In the genomic region with DNA sequence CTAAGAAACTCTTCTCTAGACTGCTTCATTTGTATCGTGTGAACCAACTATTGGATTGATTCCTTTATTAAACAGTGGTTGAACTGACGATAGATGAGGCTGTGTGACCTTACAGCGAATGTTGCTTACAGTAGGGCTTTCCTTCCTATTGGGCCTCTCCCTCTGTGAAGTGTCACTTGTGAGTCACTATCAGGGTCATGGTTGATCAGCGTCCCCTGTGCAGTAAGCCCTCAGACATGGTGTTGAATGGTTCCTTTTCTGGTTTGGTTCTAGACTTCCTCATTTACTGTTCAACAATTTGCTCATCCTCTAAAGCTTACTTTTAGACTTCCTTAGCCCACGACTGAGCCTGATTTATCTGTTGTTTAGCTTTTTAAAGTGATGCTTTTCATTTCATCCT, we compare ENCODE assay signal across 12 mouse cellular contexts. TPM values are rescaled to one million over a fixed set of nuclear protein-coding genes. Genes with fewer than 3 reads are reported as not detected.
DNase-seq lines count a peak whose midpoint lies in the region; ATAC-seq and TF ChIP-seq lines count a peak whose summit lies in the region.
"Had no signal": no experiment of that assay in that cellular context is flagged by ENCODE, and none has a peak within 500 bp of the region (broad histone marks: within the 10 kb centered on the region; RNA-seq: fewer than 3 reads in every experiment).

No protein-coding gene starts in this region.

- H3K79me2 ChIP-seq in macrophage (ENCODE audit: inconsistent target): peaks cover 96% of the 10 kb centered on the region

- peaks cover 12% of the 10 kb centered on the region for H3K4me1 ChIP-seq in liver, postnatal 0 days (ENCODE audit: insufficient read depth)
- H3K4me1 ChIP-seq in hindbrain, embryonic 14.5 days (replicated peaks; ENCODE audit: control insufficient read depth, insufficient read depth, low read length): no peaks in the 10 kb centered on the region

- no peaks in the 10 kb centered on the region for H3K27me3 ChIP-seq in liver, postnatal 0 days (ENCODE audit: insufficient read depth, low read length)
- H3K27me3 ChIP-seq in splenic B cell, adult 2 months (ENCODE audit: control insufficient read depth, insufficient read depth, low read length, poor library complexity, severe bottlenecking): no peaks in the 10 kb centered on the region
- H3K27me3 ChIP-seq in hindbrain, embryonic 14.5 days (ENCODE audit: control insufficient read depth, insufficient read depth, low read length): no peaks in the 10 kb centered on the region
- H3K27me3 ChIP-seq: hindbrain, embryonic 13.5 days; limb, embryonic 15.5 days; midbrain, embryonic 13.5 days had no signal

- no peak overlapping the region for H3K9ac ChIP-seq in liver, postnatal 0 days (replicated peaks)
- H3K9ac ChIP-seq in hindbrain, embryonic 14.5 days: no peak overlapping the region
- H3K9ac ChIP-seq: hindbrain, embryonic 13.5 days; limb, embryonic 15.5 days; midbrain, embryonic 13.5 days had no signal

- ATAC-seq in liver, postnatal 0 days: peak; percentile 51; the same call in 1 of the 2 replicates
- no peak for ATAC-seq in hindbrain, embryonic 14.5 days (ENCODE audit: low FRiP score)
- ATAC-seq: forebrain, embryonic 16.5 days; midbrain, embryonic 13.5 days had no signal

- H3K36me3 ChIP-seq in liver, postnatal 0 days (replicated peaks; ENCODE audit: insufficient read depth, low read length): no peaks in the 10 kb centered on the region
- no peaks in the 10 kb centered on the region for H3K36me3 ChIP-seq in macrophage (ENCODE audit: inconsistent target)
- H3K36me3 ChIP-seq in splenic B cell, adult 2 months (ENCODE audit: control insufficient read depth, insufficient read depth, low read length, poor library complexity, severe bottlenecking): no peaks in the 10 kb centered on the region
- no peaks in the 10 kb centered on the region for H3K36me3 ChIP-seq in hindbrain, embryonic 14.5 days (replicated peaks; ENCODE audit: control insufficient read depth, insufficient read depth)
- H3K36me3 ChIP-seq: hindbrain, embryonic 13.5 days; limb, embryonic 15.5 days; midbrain, embryonic 13.5 days had no signal

- no peak for DNase-seq in liver, postnatal 0 days
- DNase-seq in liver: no peak
- peak; percentile 34 for DNase-seq in brain, adult 2 months (ENCODE audit: low read depth, low spot score)
- peak; percentile 90 for DNase-seq in splenic B cell, adult 2 months (ENCODE audit: low read depth, low spot score)
- no peak for DNase-seq in hindbrain, embryonic 14.5 days (ENCODE audit: low spot score)
- DNase-seq in cerebellum, adult 18-20 months: no peak
- DNase-seq: cerebellum, postnatal 10 days had no signal

- TF ChIP-seq EP300 in liver, postnatal 0 days (IDR thresholded peaks at IDR 0.05; ENCODE audit: low read depth): no peak

- no peak overlapping the region for H3K27ac ChIP-seq in liver, postnatal 0 days (ENCODE audit: low read depth)
- peak overlapping the region; percentile 43 for H3K27ac ChIP-seq in macrophage
- H3K27ac ChIP-seq in hindbrain, embryonic 14.5 days: no peak overlapping the region
- H3K27ac ChIP-seq: hindbrain, embryonic 13.5 days; limb, embryonic 15.5 days; midbrain, embryonic 13.5 days had no signal

- H3K4me3 ChIP-seq in liver, postnatal 0 days (ENCODE audit: low read depth, low read length): no peak overlapping the region
- no peak overlapping the region for H3K4me3 ChIP-seq in macrophage (ENCODE audit: inconsistent target)
- no peak overlapping the region for H3K4me3 ChIP-seq in hindbrain, embryonic 14.5 days (replicated peaks; ENCODE audit: low read length)
- H3K4me3 ChIP-seq: hindbrain, embryonic 13.5 days; limb, embryonic 15.5 days; midbrain, embryonic 13.5 days had no signal

- WGBS in liver, postnatal 0 days (ENCODE audit: insufficient replicate concordance): 46% methylated on average over 5 of the region's 5 CpGs
- 23% methylated on average over 5 of the region's 5 CpGs for WGBS in macrophage (ENCODE audit: missing documents)
- WGBS in hindbrain, embryonic 14.5 days: 86% methylated on average over 5 of the region's 5 CpGs

- TF ChIP-seq CTCF in liver, postnatal 0 days (IDR thresholded peaks at IDR 0.05; ENCODE audit: low read depth): no peak

- no peaks in the 10 kb centered on the region for H3K9me3 ChIP-seq in liver, postnatal 0 days (ENCODE audit: low read length)
- no peaks in the 10 kb centered on the region for H3K9me3 ChIP-seq in hindbrain, embryonic 14.5 days (ENCODE audit: control insufficient read depth, low read length)
- H3K9me3 ChIP-seq: hindbrain, embryonic 13.5 days; limb, embryonic 15.5 days; midbrain, embryonic 13.5 days had no signal

- H3K4me2 ChIP-seq in liver, postnatal 0 days (ENCODE audit: low read depth, low read length): no peak overlapping the region
- no peak overlapping the region for H3K4me2 ChIP-seq in hindbrain, embryonic 14.5 days (replicated peaks)
- H3K4me2 ChIP-seq: hindbrain, embryonic 13.5 days; limb, embryonic 15.5 days; midbrain, embryonic 13.5 days had no signal

RNA-seq across cellular contexts. Expression of a gene that starts 7.1 kb away (rescaled TPM):
- polyA plus RNA-seq in liver, postnatal 0 days (2015; fragmentation: Nextera tagmentation; extraction: Ambion mirVana): 6.3 and 7.8 TPM in 2 replicates
- 1,000 to 10,000 TPM in 2 of 26 experiments, 100 to 1,000 TPM in 24; 195 to 1,240 (median 272) TPM for total RNA-seq in macrophage (2018; cell fraction: chromatin; rRNA removed)
- total RNA-seq in macrophage (2018; cell fraction: cytosol; rRNA removed): 10 to 100 TPM; 40.0 to 71.2 (median 45.1) TPM
- 100 to 1,000 TPM; 105 to 802 (median 185) TPM for total RNA-seq in macrophage (2018; cell fraction: nucleus; rRNA removed)
- polyA plus RNA-seq in macrophage (2018): 42.5 to 101 TPM (median 80.5 TPM) in 3 replicates
- polyA plus RNA-seq in hindbrain, embryonic 14.5 days (2014; fragmentation: Nextera tagmentation; extraction: Ambion mirVana): 31.0 and 32.6 TPM in 2 replicates

RNA-seq across cellular contexts. Expression of a gene that starts 59.0 kb away (rescaled TPM):
- 15.9 and 21.0 TPM in 2 replicates for polyA plus RNA-seq in liver, postnatal 0 days (2015; fragmentation: Nextera tagmentation; extraction: Ambion mirVana)
- total RNA-seq in macrophage (2018; cell fraction: chromatin; rRNA removed): 10 to 100 TPM; 12.1 to 60.6 (median 42.5) TPM
- 10 to 100 TPM; 13.8 to 22.4 (median 18.9) TPM for total RNA-seq in macrophage (2018; cell fraction: cytosol; rRNA removed)
- total RNA-seq in macrophage (2018; cell fraction: nucleus; rRNA removed): 10 to 100 TPM; 13.8 to 67.6 (median 29.7) TPM
- 12.5 to 57.2 TPM (median 15.2 TPM) in 3 replicates for polyA plus RNA-seq in macrophage (2018)
- 48.8 and 56.7 TPM in 2 replicates for polyA plus RNA-seq in hindbrain, embryonic 14.5 days (2014; fragmentation: Nextera tagmentation; extraction: Ambion mirVana)

Comparison
In these comparisons a context has a peak if more than half of its experiments do, and no peak if none do; other contexts are left out.
1. DNase-seq: peak in brain, adult 2 months (single experiment) and splenic B cell, adult 2 months (single experiment); none in liver, postnatal 0 days (single experiment), liver (single experiment), hindbrain, embryonic 14.5 days (single experiment) and cerebellum, adult 18-20 months (0 of 2).